Mouse (Mus musculus): Measurements from ENCODE around the gene Gm20388. TPM values are rescaled to one million over a fixed set of nuclear protein-coding genes. Genes with fewer than 3 reads are reported as not detected.
A peak's percentile ranks its signal among the peaks of the same experiment; 100 is the strongest.
"Not testable (repeated sequence)": the region's sequence is repeated elsewhere in the genome, so short reads cannot be mapped to it uniquely, and the experiment has no call there.

Gm20388 gene
- total and polyA plus RNA-seq, 3 experiments: 0.02 to 0.05 TPM; not detected in 1

DNA sequence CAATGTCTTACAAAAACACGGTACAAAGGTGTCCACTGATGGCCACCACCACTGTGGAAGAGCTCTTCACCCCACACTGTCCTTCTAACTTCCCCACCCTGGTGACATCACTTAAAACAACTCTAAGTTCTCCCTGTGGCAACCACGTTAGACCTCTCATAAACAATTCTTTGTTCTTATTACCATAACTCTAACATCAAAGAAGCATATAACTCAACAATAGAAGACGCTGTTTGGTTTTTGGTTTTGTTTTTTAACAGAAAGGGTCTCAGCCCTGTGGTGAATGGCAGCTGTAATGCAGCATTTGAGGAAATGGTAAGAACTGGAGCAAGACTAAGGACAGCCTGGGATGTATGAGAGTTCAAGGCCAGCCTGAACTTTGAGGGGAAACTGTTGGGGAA is 3115.3 kb downstream of the Gm20388 start:
- no peak for ATAC-seq (ENCODE audit: extremely low read depth, insufficient number of reproducible peaks, low FRiP score, poor library complexity, severe bottlenecking)
- peaks cover 68% of the 10 kb centered on the region for H3K4me1 ChIP-seq (ENCODE audit: insufficient read depth, low read depth, low read length)
- DNase-seq (ENCODE audit: low spot score): no peak
- H3K9me3 ChIP-seq (replicated peaks): no peaks in the 10 kb centered on the region
- no peaks in the 10 kb centered on the region for H3K27me3 ChIP-seq (ENCODE audit: insufficient read depth, low read length)
- H3K36me3 ChIP-seq (replicated peaks): peaks cover 57% of the 10 kb centered on the region
- TF ChIP-seq GATA1 (IDR thresholded peaks at IDR 0.05; ENCODE audit: borderline replicate concordance, low read length): no peak
- TF ChIP-seq CTCF (IDR thresholded peaks at IDR 0.05; ENCODE audit: low read depth, low read length): no peak
- no peak for TF ChIP-seq TAL1 (conservative IDR thresholded peaks at IDR 0.05; ENCODE audit: low read depth, low read length)
- TF ChIP-seq GATA2 (IDR thresholded peaks at IDR 0.05; ENCODE audit: borderline replicate concordance, low read depth, low read length): no peak
- no peak for TF ChIP-seq POLR2AphosphoS5 (IDR thresholded peaks at IDR 0.05; ENCODE audit: insufficient replicate concordance, low read depth, low read length)
- H3K4me3 ChIP-seq (ENCODE audit: low read depth, low read length): no peak overlapping the region

- Histone ChIP-seq H3K4me3 (ENCODE audit: low read depth, low read length) (peak overlapping the region; percentile 21; the same call in 1 of the 2 replicates), H3K36me3 (replicated peaks) (peaks cover 54% of the 10 kb centered on the region), H3K4me1 (ENCODE audit: insufficient read depth, low read depth, low read length) (peaks cover 74% of the 10 kb centered on the region), H3K9me3 (replicated peaks) (no peaks in the 10 kb centered on the region), H3K27me3 (ENCODE audit: insufficient read depth, low read length) (no peaks in the 10 kb centered on the region)
- no peak for DNase-seq (ENCODE audit: low spot score)
- TF ChIP-seq POLR2AphosphoS5 (IDR thresholded peaks at IDR 0.05; ENCODE audit: insufficient replicate concordance, low read depth, low read length) (no peak), TAL1 (conservative IDR thresholded peaks at IDR 0.05; ENCODE audit: low read depth, low read length) (no peak), CTCF (IDR thresholded peaks at IDR 0.05; ENCODE audit: low read depth, low read length) (no peak)
- ATAC-seq (ENCODE audit: extremely low read depth, insufficient number of reproducible peaks, low FRiP score, poor library complexity, severe bottlenecking): peak; percentile 46
Measured at GRCm38 (mm10) chr8:123027786-123028185, 3117.1 kb downstream of the Gm20388 start.

- H3K4me1 ChIP-seq (ENCODE audit: insufficient read depth, low read depth, low read length): peaks cover 85% of the 10 kb centered on the region
- H3K27me3 ChIP-seq (ENCODE audit: insufficient read depth, low read length); DNase-seq (ENCODE audit: low spot score); H3K9me3 ChIP-seq (replicated peaks); ATAC-seq (ENCODE audit: extremely low read depth, insufficient number of reproducible peaks, low FRiP score, poor library complexity, severe bottlenecking); H3K4me3 ChIP-seq (ENCODE audit: low read depth, low read length): not testable (repeated sequence)
- H3K36me3 ChIP-seq (replicated peaks): peaks cover 48% of the 10 kb centered on the region
Measured at GRCm38 (mm10) chr8:123030091-123030490, 3119.4 kb downstream of the Gm20388 start.

DNA sequence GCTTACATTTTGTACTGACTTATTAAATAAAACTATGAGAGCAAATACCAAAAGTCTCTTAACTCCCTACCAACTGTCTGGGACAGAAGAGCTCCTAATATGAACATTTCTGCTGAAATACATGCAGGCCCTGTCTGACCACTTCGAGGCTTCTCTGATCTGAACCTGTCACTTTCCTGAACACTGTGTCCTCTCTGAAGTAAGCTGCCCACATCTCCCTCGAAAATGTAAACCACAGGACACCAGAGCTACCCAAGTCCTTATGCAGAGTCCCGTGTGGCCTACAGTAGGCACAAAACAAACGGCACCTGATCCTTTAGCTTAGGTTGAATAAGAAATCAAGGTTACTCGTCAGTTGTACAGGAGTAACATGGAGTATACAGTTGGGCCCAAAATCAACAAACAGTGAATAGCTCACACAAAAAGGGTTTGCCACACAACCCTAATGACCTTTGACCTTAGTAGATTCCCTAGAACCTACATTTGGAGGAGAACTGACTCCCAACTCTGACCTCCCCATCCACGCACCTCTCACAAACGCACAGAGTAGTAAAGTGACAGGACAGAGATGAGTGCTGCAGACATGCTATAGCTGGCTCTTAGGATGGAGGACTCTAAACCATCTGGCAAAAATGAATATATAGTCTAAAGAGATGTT is 3120.8 kb downstream of the Gm20388 start:
- H3K4me3 ChIP-seq (ENCODE audit: low read depth, low read length): no peak overlapping the region
- peaks cover 43% of the 10 kb centered on the region for H3K36me3 ChIP-seq (replicated peaks)
- H3K9me3 ChIP-seq (replicated peaks): no peaks in the 10 kb centered on the region
- no peak for TF ChIP-seq CTCF (IDR thresholded peaks at IDR 0.05; ENCODE audit: low read depth, low read length)
- TF ChIP-seq GATA2 (IDR thresholded peaks at IDR 0.05; ENCODE audit: borderline replicate concordance, low read depth, low read length): no peak
- TF ChIP-seq GATA1 (IDR thresholded peaks at IDR 0.05; ENCODE audit: borderline replicate concordance, low read length): no peak
- TF ChIP-seq POLR2AphosphoS5 (IDR thresholded peaks at IDR 0.05; ENCODE audit: insufficient replicate concordance, low read depth, low read length): no peak
- no peak for TF ChIP-seq TAL1 (conservative IDR thresholded peaks at IDR 0.05; ENCODE audit: low read depth, low read length)
- DNase-seq (ENCODE audit: low spot score): no peak
- H3K27me3 ChIP-seq (ENCODE audit: insufficient read depth, low read length): no peaks in the 10 kb centered on the region
- ATAC-seq (ENCODE audit: extremely low read depth, insufficient number of reproducible peaks, low FRiP score, poor library complexity, severe bottlenecking): no peak
- peaks cover 84% of the 10 kb centered on the region for H3K4me1 ChIP-seq (ENCODE audit: insufficient read depth, low read depth, low read length)

DNA sequence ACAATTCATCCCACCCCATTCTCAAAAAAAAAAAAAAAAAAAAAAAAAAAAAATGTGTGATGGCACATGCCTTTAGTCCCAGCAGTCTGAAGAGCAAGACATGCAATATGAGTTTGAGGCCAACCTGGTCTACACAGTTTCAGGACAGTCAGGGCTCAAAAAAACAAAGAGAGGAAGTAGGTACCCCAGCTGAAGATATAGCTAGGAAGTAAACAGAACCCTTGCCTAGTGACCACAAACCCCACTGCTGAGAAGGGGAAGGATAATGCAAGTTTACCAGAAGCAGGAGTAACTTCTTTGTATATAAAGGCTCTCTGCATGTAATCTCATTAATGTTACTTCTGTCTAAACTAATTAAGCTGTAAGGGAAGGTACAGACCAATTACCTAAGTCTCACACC is 3122.1 kb downstream of the Gm20388 start:
- DNase-seq (ENCODE audit: low spot score): peak; percentile 28
- ATAC-seq (ENCODE audit: extremely low read depth, insufficient number of reproducible peaks, low FRiP score, poor library complexity, severe bottlenecking): 0 out of 2 replicates have a peak, but pooled peaks have one; percentile 16
- TF ChIP-seq POLR2AphosphoS5 (IDR thresholded peaks at IDR 0.05; ENCODE audit: insufficient replicate concordance, low read depth, low read length) (no peak), GATA1 (IDR thresholded peaks at IDR 0.05; ENCODE audit: borderline replicate concordance, low read length) (no peak), CTCF (IDR thresholded peaks at IDR 0.05; ENCODE audit: low read depth, low read length) (no peak), TAL1 (conservative IDR thresholded peaks at IDR 0.05; ENCODE audit: low read depth, low read length) (no peak), GATA2 (IDR thresholded peaks at IDR 0.05; ENCODE audit: borderline replicate concordance, low read depth, low read length) (no peak)
- Histone ChIP-seq H3K36me3 (replicated peaks) (peaks cover 41% of the 10 kb centered on the region), H3K27me3 (ENCODE audit: insufficient read depth, low read length) (no peaks in the 10 kb centered on the region), H3K4me3 (ENCODE audit: low read depth, low read length) (no peak overlapping the region), H3K4me1 (ENCODE audit: insufficient read depth, low read depth, low read length) (peaks cover 90% of the 10 kb centered on the region), H3K9me3 (replicated peaks) (no peaks in the 10 kb centered on the region)

DNA sequence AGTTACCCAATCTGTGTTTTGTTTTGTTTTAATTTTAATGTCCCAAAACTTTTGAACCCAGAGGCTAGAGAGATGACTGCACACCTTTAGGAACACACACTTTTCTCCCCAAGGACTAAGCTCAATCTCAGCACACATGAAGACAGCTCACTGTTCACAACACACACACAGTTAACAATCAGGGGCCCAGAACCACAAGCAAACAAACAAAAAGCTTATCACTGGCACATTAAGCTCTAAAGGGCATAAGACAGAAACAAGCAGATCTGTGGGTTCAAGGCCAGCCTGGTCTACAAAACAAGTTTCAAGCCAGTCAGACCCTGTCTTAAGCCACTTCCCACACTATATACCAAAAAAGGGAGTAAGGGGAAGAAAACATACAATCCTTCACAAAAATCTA is 3122.8 kb downstream of the Gm20388 start:
- TF ChIP-seq POLR2AphosphoS5 (IDR thresholded peaks at IDR 0.05; ENCODE audit: insufficient replicate concordance, low read depth, low read length) (no peak), GATA2 (IDR thresholded peaks at IDR 0.05; ENCODE audit: borderline replicate concordance, low read depth, low read length) (no peak), CTCF (IDR thresholded peaks at IDR 0.05; ENCODE audit: low read depth, low read length) (no peak), GATA1 (IDR thresholded peaks at IDR 0.05; ENCODE audit: borderline replicate concordance, low read length) (no peak), TAL1 (conservative IDR thresholded peaks at IDR 0.05; ENCODE audit: low read depth, low read length) (no peak)
- peaks cover 39% of the 10 kb centered on the region for H3K36me3 ChIP-seq (replicated peaks)
- H3K4me3 ChIP-seq (ENCODE audit: low read depth, low read length): no peak overlapping the region; the same call in 1 of the 2 replicates
- DNase-seq (ENCODE audit: low spot score) (no peak), ATAC-seq (ENCODE audit: extremely low read depth, insufficient number of reproducible peaks, low FRiP score, poor library complexity, severe bottlenecking) (no peak)
- H3K9me3 ChIP-seq (replicated peaks): no peaks in the 10 kb centered on the region
- no peaks in the 10 kb centered on the region for H3K27me3 ChIP-seq (ENCODE audit: insufficient read depth, low read length)
- H3K4me1 ChIP-seq (ENCODE audit: insufficient read depth, low read depth, low read length): peaks cover 88% of the 10 kb centered on the region

Measured in G1E (cell line).